Mouse (Mus musculus) gastrocnemius, adult 2 months (tissue): ENCODE data around the gene Phc3. TPM values are rescaled to one million over a fixed set of nuclear protein-coding genes. Genes with fewer than 3 reads are reported as not detected.

Source experiments
- DNase-seq: peaks from one replicate; pipeline ENCODE4 v3.0.0; 2022
- H3K27ac ChIP-seq: fragments of 200-600 bp; 2 replicates; pipeline ENCODE4 v1.8.1; 2022; ENCODE audit warnings: mild to moderate bottlenecking
- H3K4me3 ChIP-seq: fragments of 200-600 bp; 2 replicates; pipeline ENCODE4 v1.8.1; 2022; ENCODE audit warnings: mild to moderate bottlenecking, moderate library complexity
- CTCF ChIP-seq: fragments of 200-600 bp; IDR thresholded peaks from 2 replicates; pipeline ENCODE4 v1.8.1; 2022; ENCODE audit warnings: antibody characterized with exemption, mild to moderate bottlenecking, moderate library complexity
- intact Hi-C: fragments of 180-260 bp; cut with DNase I; formaldehyde crosslinking; loops from one replicate; pipeline ENCODE4 v1.15.1; 2025
- total RNA-seq, 2 experiments: library from RNA; stranded (reverse); gene quantifications; 2 replicates each; pipeline ENCODE4 v1.2.3; 2021

The Phc3 gene
- total RNA-seq, 2 experiments from 2014 or later: 12.7 to 13.9 TPM

DNA sequence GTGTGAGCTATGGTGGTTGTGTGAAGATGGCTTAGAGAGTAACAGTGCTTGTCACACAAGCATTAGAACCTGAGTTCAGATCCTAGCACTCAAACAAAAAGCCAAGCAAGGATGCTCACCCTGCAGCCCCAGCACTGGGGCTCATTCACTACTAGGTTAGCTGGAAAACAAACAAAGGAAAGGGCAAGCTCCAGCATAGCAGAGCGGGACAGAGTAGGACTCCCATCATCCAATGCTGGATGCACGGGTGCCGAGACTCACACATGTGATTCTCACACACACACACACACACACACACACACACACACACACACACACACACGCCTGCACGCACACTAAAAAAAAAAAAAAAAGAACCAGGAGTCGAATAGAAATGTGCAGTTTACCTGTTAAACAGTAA lies 117.8 kb downstream of the Phc3 start:
- H3K4me3 ChIP-seq: no peak overlapping the region
- intact Hi-C loops: loop anchor here (5.0 kb wide), 1 partner anchor 126 kb away; no protein-coding TSS in a partner anchor
- H3K27ac ChIP-seq: no peak overlapping the region
- TF ChIP-seq CTCF: no peak
- DNase-seq: no peak

Other genes starting within 250 kb of the Phc3 start
- not detected for gene Samd7, start 223.1 kb downstream of the Phc3 start, total RNA-seq
- 10 to 100 TPM; 32.2 to 33.7 TPM for gene Sec62, start 176.5 kb downstream of the Phc3 start, total RNA-seq
- under 1 TPM; 0.22 to 0.33 TPM for gene Gpr160, start 113.5 kb downstream of the Phc3 start, total RNA-seq
- gene Prkci, start 26.3 kb upstream of the Phc3 start, total RNA-seq: 1 to 10 TPM; 4.3 to 6.3 TPM
- gene Skil, start 125.6 kb upstream of the Phc3 start, total RNA-seq: 10 to 100 TPM in 1 of 2 experiments, 1 to 10 TPM in 1; 8.3 to 19.8 TPM
- gene Cldn11, start 180.5 kb upstream of the Phc3 start, total RNA-seq: under 1 TPM in 1 of 2 experiments, not detected in 1; 0.17 TPM